Mouse (Mus musculus) liver, embryonic 14.5 days (tissue): ENCODE measurements around the gene Wdfy4.
A peak's percentile ranks its signal among the peaks of the same experiment; 100 is the strongest.

Experiments
- CTCF ChIP-seq: IDR thresholded peaks from 2 replicates; pipeline ENCODE4 v1.5.1; 2016; ENCODE audit warnings: antibody characterized with exemption, low read depth, control low read depth
- EP300 ChIP-seq: IDR thresholded peaks from 2 replicates; pipeline ENCODE4 v1.6.1; 2016; ENCODE audit warnings: antibody characterized with exemption, low read depth

DNA sequence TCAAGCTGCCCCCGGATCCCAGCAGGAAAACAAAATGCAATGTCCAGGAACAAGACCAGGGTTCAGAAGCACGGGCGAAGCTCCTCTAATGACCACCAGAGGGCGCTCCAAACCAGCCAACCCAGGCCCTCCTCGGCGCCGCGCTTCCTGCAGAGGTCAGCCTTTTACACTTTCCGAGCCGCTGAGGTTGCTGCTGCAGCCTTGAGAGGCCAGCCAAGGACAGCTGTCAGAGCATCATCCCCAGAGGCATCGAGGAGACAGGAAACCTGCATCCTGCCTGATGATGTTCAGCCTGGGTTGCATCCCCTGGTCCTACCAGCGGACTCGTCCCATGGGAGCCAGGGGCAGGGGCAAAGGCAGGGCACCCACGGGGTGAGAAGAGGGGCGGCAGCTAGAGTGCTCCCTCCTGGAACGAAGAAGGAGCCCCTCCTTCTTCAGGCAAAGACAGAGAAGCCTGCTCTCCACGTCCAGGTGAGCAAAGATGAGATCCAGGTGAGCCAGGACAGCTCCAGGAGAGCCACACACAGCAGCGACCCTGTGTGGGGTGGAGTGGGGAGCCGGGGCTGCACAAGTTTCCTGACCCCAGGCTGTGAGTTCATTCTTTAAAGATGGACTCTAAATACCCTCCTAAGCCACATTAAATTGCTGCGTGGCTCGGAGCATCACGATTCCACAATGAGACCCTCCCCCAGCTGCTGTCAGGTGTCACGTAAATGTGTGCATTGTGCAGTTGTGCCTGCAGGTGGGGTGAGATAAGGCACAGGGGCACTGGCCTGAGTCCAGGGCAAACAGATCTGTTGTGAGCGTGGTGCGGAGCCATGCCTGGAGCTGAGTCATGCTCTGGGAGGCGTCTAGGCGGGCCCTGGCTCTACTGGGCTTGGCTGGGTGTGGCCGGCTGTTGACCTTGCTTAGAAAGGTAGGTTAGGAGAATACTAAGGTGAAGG lies 28.8 kb upstream of the Wdfy4 start, which contains the start of gene Arhgap22:
- TF ChIP-seq CTCF = peak; percentile 98
- TF ChIP-seq EP300 = no peak
